Mouse (Mus musculus) granulocyte monocyte progenitor cell, adult 5-6 weeks (primary cell): ENCODE results near the gene Cpne8. TPM values are rescaled to one million over a fixed set of nuclear protein-coding genes. Genes with fewer than 3 reads are reported as not detected.
A peak's percentile ranks its signal among the peaks of the same experiment; 100 is the strongest.

Experiments used
- ATAC-seq: replicated peaks from 2 replicates; pipeline ENCODE4 v1.8.0; 2016; ENCODE audit warnings: mild to moderate bottlenecking, moderate TSS enrichment, inconsistent platforms; ENCODE audit not compliant: poor library complexity, severe bottlenecking
- total RNA-seq, 2 experiments: library from RNA; stranded (forward) in 1 of 2; stranded (reverse) in 1 of 2; fragments of 200-712, 200-1000 nt in 1 of 2; fragments of >200 nt in 1 of 2; fragmentation: Nextera tagmentation in 1 of 2; gene quantifications; 2 replicates each; pipeline ENCODE4 v1.2.3; 2014 to 2017

Cpne8 gene
- total RNA-seq (2014; fragmentation: Nextera tagmentation) (not detected in 2 replicates), total RNA-seq (2017) (0.13 TPM in 1 of 2 replicates, not detected in the other)

- peak; percentile 67 for ATAC-seq
Measured at GRCm38 (mm10) chr15:90678985-90679759, at the start of gene Cpne8. Gene Cpne8 (minus strand): TSS chr15:90679432.

DNA sequence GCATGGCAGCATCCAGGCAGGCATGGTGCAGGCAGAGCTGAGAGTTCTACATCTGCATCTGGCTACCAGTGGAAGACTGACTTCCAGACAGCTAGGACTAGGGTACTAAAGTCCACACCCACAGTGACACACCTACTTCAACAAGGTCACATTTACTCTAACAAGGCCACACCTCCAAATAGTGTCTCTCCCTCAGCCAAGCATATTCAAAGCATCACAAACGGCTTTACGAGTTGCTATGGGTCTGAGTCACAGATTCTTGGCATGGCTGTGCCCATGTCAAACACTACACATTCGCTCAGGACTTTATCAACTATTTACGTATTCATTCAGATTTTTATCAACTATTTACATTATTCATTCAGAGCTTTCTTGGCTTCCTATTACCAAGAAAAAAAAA is 38.5 kb upstream of the Cpne8 start:
- ATAC-seq: no peak

DNA sequence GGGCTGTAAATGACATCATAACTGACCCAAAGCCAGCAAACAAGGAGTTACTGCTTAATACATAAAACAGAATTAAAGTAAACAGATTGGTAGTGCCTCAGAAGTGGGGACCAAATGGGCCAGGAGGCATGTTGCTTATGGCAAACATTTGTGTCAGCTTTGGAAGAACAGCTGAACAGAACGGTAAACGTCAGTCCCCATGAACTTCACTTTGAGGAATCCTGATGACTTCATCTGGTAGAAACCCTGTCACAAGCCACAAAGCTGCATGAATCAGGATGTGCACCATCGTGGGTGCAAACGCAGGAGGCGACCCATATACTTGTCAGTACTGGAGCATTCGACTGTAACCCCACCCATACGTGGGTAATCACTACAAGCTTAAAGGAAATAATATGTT is 30.1 kb upstream of the Cpne8 start:
- ATAC-seq: no peak

DNA sequence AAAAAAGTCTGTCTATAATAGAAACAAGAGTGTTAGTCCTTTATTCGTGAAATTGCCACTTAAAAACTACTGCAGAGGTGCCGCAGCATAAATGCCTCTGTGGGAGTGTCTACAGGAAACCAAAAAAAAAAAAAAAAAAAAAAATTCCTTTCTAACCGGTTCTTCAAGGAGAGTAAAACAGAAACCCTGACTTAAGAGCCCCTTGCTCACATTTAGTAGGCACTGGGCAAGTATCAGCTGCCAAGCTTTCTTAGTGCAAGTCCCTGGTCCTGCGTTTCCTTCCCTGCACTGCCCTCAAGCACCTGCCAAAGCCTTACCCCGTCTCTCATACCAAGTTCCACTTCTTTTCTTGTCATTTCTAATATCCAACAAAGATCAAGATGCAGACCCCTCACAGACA is 25.1 kb upstream of the Cpne8 start:
- ATAC-seq: no peak

- ATAC-seq: no peak
Measured at GRCm38 (mm10) chr15:90703502-90704232, 24.4 kb upstream of the Cpne8 start.

DNA sequence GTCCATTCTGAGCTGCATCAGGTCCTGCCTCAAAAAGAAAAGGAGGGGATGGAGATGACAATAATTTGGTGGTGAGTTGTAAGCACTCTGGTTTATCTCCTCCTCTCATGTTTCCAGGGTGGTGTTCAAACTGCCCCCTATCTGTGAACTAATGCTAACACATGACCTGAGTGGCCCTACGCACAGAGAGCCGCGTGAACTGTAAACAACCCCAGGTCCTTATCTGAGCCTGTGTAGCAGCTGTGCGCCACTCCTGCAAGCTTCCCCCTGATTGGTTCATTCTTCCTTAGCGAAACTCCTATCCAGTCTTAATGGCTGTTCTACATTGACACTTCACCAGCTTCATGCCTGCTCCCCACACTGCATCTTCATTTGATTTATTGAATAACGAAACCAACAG is 7.5 kb upstream of the Cpne8 start:
- ATAC-seq: no peak

DNA sequence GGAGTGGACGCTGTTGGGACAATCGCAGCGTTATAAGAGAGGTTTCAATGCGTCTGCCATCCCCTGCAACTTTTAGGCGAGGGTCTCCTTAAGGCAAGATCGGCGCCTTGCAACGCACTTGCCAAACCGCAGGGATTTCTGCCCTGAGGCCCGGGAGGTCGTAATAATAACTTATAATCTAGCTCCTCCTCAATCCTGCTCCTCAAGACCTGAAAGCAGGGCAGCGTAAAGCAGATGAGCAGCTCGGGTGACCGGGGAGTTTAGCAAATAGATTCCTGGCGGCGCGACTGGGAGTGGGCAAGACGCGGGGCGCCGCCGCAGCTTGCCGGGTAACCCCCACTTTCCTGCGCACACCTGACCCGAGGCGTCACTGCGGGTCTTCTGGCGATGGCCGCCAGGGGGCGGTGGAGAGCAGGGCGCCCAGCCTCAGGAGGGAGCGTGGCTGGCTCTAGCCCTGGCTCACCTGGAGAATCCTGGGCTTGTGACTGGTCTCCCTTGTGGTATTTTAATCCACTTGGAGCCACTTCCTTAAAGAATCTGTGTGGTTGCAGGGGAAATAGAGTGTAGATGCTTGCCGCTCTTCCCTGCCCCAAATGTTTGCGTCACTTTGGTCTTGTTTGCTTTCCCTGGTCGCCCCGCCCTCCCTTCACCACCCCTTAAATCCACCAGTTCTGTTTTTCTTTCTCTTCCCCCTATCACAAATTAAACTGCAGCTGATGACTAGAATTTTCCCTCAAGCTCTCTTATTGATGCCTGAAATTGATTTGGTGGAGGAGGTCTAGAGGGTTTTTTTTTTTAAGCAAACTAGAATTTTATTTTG is 738 bp upstream of the Cpne8 start:
- ATAC-seq: peak; percentile 86

- peak; percentile 39 for ATAC-seq
Measured at GRCm38 (mm10) chr15:90678488-90678887, 744 bp downstream of the Cpne8 start.

- peak; percentile 62 for ATAC-seq
Measured at GRCm38 (mm10) chr15:90669494-90669893, 9.7 kb downstream of the Cpne8 start.

DNA sequence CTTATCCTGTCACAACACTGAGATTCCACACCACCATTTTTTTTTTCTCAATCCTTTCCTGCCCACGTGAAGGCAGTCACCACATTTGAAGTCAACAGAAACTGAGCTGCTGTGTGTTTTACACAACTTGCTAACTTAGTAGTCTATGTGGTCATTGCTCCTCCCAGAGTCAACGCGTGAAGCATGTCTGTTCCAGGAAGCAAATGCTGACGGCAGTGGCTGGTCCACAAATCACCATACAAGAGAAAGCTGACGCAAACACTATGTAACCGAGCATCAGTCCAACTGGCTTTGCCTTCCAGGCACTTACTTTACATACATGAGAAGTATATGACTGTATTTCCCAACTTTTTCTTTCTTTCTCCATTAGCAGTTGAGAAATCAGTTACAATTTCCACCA is 12.3 kb downstream of the Cpne8 start:
- ATAC-seq: peak; percentile 53; the same call in 1 of the 2 replicates

DNA sequence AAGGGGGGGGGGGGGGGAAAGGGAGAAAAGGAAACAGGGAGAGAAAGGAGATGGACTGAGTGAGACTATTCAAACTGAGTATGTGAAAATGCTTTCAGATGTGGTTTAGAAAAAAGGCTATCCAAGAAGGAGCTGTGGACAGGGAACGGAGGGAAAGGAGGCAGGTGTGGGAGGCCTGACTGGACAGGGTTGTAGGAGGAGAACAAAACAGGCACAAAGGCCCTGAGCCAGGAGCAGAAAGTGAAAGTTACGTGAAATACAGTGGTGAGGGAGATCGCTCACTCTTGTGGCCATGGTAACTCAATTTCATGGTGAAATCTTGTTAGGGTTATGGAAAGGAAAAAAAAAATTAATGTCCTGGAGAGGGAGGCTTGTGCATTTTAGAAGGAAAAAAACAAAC is 14.6 kb downstream of the Cpne8 start:
- ATAC-seq: no peak

DNA sequence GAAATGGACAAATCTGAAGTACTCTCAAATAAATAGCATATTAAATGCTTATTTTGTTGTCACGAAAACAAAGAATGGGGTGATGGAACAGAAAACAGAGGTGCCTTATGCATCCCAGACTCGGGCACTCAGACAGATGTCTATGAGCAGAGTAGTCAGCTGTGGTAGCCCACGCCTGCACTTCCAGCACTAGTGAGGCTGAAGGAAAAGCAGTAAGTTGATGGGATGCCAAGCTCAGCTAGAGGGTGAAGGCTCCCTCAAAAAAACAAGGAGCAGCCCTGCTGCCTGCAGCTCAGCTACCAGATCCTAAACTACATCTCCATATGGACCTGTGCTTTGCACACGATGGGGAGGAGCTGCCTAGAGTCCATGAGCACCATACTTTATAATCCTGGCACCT is 15.6 kb downstream of the Cpne8 start:
- ATAC-seq: no peak

DNA sequence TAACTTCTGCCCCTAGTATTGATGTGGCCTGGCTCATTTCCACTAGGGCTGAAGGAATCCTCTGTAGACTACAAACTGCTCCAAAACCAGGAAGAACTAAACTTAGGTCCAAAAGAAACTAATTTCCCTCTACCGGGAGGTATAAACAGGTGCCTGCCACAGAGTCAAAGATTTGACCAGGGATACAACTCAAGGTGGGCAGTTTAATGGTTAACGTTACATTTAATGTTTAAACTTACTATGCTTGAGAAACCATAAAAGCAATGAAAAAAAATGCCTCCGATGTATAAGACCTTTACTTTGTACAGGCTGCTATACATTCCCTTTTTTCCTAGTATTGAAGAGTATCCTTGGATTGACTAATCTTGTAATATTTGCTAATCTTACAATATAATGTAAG is 18.5 kb downstream of the Cpne8 start:
- no peak for ATAC-seq

DNA sequence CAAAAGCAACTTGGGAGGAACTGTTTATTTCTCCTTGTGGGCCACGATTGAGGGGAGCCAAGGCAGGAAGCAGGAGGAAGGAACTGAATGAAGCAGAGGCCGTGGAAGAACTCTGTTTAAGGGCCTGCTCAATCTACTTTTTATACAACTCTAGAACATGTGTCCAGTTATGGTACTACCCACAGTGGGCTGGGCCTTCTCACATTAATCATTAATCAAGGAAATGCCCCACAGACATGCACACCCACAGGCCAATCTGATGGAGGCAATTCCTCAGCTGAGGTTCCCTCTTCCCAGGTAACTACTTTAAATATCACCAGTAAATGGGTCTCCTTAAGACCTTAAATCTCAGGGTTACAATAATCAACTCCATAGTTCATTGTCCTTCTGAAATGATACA is 21.2 kb downstream of the Cpne8 start:
- ATAC-seq: no peak

DNA sequence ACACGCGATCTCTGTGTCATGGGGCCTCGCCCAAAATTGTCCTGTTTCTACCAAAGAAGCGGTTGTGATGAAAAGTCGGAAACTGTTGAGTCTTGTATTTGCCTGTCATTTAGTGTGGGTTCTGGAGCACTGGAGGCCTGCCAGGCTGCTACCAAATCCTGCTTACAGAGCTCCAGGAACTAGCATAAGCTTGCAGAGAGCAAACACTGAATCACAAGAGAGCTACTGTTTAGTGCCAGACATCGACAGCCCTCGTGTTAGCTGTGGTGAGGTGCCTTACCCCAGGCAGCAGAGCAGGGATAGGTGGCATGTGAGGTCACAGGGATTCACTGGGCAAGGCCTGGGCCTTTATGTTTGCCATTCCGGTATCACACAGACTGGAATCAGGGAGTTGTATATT is 22.7 kb downstream of the Cpne8 start:
- ATAC-seq: no peak

DNA sequence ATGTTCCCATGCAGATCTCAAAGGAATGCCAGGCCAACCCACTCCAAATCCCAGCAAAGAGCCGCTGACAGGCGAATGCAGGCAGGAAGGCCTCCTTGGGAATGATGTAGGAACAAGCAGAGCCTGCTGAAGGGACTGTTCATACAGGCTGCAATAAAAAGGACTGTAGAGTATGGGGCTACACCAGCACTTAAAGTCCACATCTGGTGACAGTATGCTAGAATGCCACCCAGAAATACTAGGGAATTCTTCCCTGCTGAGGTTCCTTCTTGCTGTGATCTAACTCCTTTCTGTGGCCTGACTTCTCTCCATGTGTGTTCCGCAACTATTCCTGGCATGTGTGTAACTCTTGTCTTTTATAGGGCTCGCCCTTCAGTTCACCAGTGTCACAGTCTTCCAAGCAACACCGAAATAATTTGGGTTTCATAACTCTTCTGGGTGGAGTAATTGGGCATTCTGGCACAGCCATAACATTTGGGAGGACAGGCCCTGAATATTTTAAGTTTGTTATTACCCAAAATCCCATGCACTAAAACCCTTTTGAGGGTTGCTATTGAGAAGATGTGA is 32.1 kb downstream of the Cpne8 start:
- no peak for ATAC-seq

DNA sequence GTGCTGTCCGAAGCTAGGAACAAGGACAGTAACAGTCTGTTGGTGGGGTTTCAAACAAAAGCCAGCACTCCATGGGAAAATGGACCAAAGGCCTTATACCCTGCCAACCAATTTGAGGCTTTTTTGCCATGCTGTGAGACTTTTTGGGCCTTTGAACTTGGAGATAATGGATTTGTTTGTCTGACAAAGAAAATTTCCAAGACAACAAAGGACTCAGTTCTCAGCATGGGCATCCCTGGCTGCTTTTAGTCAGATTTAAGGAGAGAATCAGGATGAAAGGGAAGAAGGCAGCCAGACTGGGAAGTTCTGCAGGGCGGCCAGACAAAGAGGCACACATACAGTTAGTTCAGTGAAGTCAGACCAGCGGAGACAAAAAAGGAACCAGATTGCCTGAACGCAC is 32.9 kb downstream of the Cpne8 start:
- no peak for ATAC-seq

GRCm38 (mm10) chr15:90645828-90646227 is 33.4 kb downstream of the Cpne8 start:
- no peak for ATAC-seq

DNA sequence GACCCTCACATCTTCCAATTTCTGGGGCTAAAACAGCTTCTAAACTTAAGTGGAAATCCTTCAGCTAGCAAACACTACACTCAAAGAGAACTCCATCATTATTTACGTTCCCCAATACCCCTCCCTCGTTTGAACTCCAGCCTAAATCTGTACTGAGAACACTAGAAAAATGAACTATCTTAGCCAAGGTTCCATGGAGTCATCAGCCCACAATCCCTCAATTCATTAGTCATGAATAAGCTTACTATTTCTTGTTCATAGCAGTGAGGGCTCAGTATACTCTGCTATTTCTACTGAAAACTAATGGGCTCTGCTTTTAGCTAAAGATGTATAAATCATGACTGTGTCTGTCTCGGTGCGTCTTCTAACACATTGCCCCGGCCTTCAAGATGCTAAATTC is 55.0 kb downstream of the Cpne8 start:
- ATAC-seq: no peak

GRCm38 (mm10) chr15:90622005-90622404 is 57.2 kb downstream of the Cpne8 start:
- no peak for ATAC-seq

DNA sequence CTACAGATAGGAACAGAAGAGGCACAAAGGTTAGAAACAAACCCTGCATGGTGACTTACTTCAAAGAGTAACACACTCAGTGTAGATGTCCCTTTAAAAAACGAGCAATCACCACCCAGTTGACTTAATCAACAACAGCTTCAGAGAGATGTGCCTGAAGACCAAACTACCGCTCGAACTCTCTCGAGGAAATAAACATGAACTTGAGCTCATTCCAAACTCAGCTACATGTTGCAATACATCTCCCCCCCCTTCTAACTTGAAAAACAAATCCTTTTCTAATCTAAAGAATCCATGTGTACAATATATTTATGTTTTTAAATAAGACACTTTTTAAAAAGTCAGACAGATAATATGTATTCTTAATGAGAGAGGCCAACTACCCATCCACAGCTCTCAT is 59.5 kb downstream of the Cpne8 start:
- ATAC-seq: no peak
